Mouse (Mus musculus) CH12.LX (cell line): ENCODE measurements around the gene Rps27rt. TPM values are rescaled to one million over a fixed set of nuclear protein-coding genes. Genes with fewer than 3 reads are reported as not detected.
A peak's percentile ranks its signal among the peaks of the same experiment; 100 is the strongest.

Experiments
- DNase-seq: peaks from one replicate; pipeline ENCODE4 v3.0.0-alpha.2; 2013; ENCODE audit errors: extremely low read depth
- H3K27ac ChIP-seq: 2 replicates; pipeline ENCODE4 v1.5.1; 2012; ENCODE audit warnings: low read depth, mild to moderate bottlenecking, control low read depth, moderate library complexity; ENCODE audit not compliant: insufficient read depth
- H3K27me3 ChIP-seq: replicated peaks from 2 replicates; pipeline ENCODE3; 2012; ENCODE audit warnings: inconsistent platforms
- H3K36me3 ChIP-seq, 2 experiments: replicated peaks in 1 of 2; 2 replicates each; pipeline versions ENCODE3 to v1.6.1; 2012; ENCODE audit warnings: inconsistent platforms in 1 of 2, low read length in 1 of 2, mild to moderate bottlenecking in 1 of 2, mixed read lengths in 1 of 2, moderate library complexity in 1 of 2; ENCODE audit not compliant: control insufficient read depth in 1 of 2, insufficient read depth in 1 of 2
- H3K4me1 ChIP-seq, 2 experiments: 2 replicates each; pipeline ENCODE4 v1.6.1; 2012; ENCODE audit warnings: inconsistent platforms in 1 of 2, moderate library complexity in 1 of 2; ENCODE audit not compliant: insufficient read depth in 2 of 2, control insufficient read depth in 1 of 2
- H3K4me2 ChIP-seq: 2 replicates; pipeline ENCODE4 v1.6.1; 2012; ENCODE audit warnings: low read depth, mild to moderate bottlenecking, control low read depth; ENCODE audit not compliant: poor library complexity, insufficient read depth, severe bottlenecking
- H3K4me3 ChIP-seq, 3 experiments: fragments of 150-350 bp in 1 of 3; sonication (generic) in 1 of 3; replicated peaks in 1 of 3; 2 replicates each; pipeline versions ENCODE3 to v1.5.1; 2011 to 2012; ENCODE audit warnings: low read depth in 2 of 3, low read length in 2 of 3, mild to moderate bottlenecking in 2 of 3, moderate library complexity in 2 of 3, control low read depth in 1 of 3, improper control_type of control experiment in 1 of 3, inconsistent platforms in 1 of 3, mixed read lengths in 1 of 3; ENCODE audit not compliant: poor library complexity in 1 of 3
- H3K79me2 ChIP-seq: replicated peaks from 2 replicates; pipeline ENCODE4 v1.6.1; 2012; ENCODE audit warnings: mild to moderate bottlenecking, moderate library complexity; ENCODE audit not compliant: control insufficient read depth, poor library complexity, insufficient read depth, severe bottlenecking; ENCODE audit errors: extremely low read depth
- H3K9ac ChIP-seq: 2 replicates; pipeline ENCODE4 v1.6.1; 2012; ENCODE audit warnings: low read depth, mild to moderate bottlenecking, control low read depth, moderate library complexity; ENCODE audit not compliant: insufficient read depth
- H3K9me3 ChIP-seq: replicated peaks from 2 replicates; pipeline ENCODE3; 2012; ENCODE audit warnings: low read length, inconsistent platforms, mixed read lengths
- E2F4 ChIP-seq: IDR thresholded peaks from 2 replicates; pipeline ENCODE4 v1.6.1; 2011; ENCODE audit warnings: low read depth, low read length, improper control_type of control experiment; ENCODE audit not compliant: insufficient replicate concordance
- ETS1 ChIP-seq: conservative IDR thresholded peaks from 2 replicates; pipeline ENCODE4 v1.6.1; 2012; ENCODE audit warnings: low read depth, mild to moderate bottlenecking, inconsistent platforms, low read length, improper control_type of control experiment, moderate library complexity
- GABPA ChIP-seq: IDR thresholded peaks from 2 replicates; pipeline ENCODE4 v1.6.1; 2012; ENCODE audit warnings: low read depth, low read length, improper control_type of control experiment, inconsistent platforms; ENCODE audit not compliant: insufficient replicate concordance
- JUND ChIP-seq: conservative IDR thresholded peaks from 2 replicates; pipeline ENCODE4 v1.6.1; 2011; ENCODE audit warnings: low read depth, low read length, improper control_type of control experiment
- KAT2A ChIP-seq: IDR thresholded peaks from 2 replicates; pipeline ENCODE4 v1.6.1; 2012; ENCODE audit warnings: low read length, improper control_type of control experiment, inconsistent platforms; ENCODE audit not compliant: insufficient replicate concordance
- MAFK ChIP-seq: IDR thresholded peaks from 2 replicates; pipeline ENCODE4 v1.6.1; 2011; ENCODE audit warnings: low read length, improper control_type of control experiment; ENCODE audit not compliant: insufficient replicate concordance
- MAX ChIP-seq: IDR thresholded peaks from 2 replicates; pipeline ENCODE4 v1.6.1; 2011; ENCODE audit warnings: low read length, improper control_type of control experiment
- MAZ ChIP-seq: IDR thresholded peaks from 2 replicates; pipeline ENCODE4 v1.6.1; 2012; ENCODE audit warnings: low read depth, mild to moderate bottlenecking, inconsistent platforms, low read length, improper control_type of control experiment, moderate library complexity
- MEF2A ChIP-seq: IDR thresholded peaks from 2 replicates; pipeline ENCODE4 v1.6.1; 2014; ENCODE audit warnings: low read depth, mild to moderate bottlenecking, inconsistent platforms, low read length, improper control_type of control experiment, borderline replicate concordance
- MYC ChIP-seq: IDR thresholded peaks from 2 replicates; pipeline ENCODE4 v1.6.1; 2011; ENCODE audit warnings: low read depth, mild to moderate bottlenecking, improper control_type of control experiment, low read length
- RAD21 ChIP-seq: IDR thresholded peaks from 2 replicates; pipeline ENCODE4 v1.6.1; 2011; ENCODE audit warnings: low read depth, mild to moderate bottlenecking, low read length, improper control_type of control experiment, moderate library complexity
- RCOR1 ChIP-seq: conservative IDR thresholded peaks from 2 replicates; pipeline ENCODE4 v1.6.1; 2012; ENCODE audit warnings: low read depth, mild to moderate bottlenecking, inconsistent platforms, low read length, improper control_type of control experiment
- SIN3A ChIP-seq: IDR thresholded peaks from 2 replicates; pipeline ENCODE4 v1.6.1; 2012; ENCODE audit warnings: low read length, improper control_type of control experiment, inconsistent platforms
- TBP ChIP-seq: conservative IDR thresholded peaks from 2 replicates; pipeline ENCODE4 v1.6.1; 2011; ENCODE audit warnings: low read depth, low read length, improper control_type of control experiment
- TCF12 ChIP-seq: IDR thresholded peaks from 2 replicates; pipeline ENCODE4 v1.6.1; 2014; ENCODE audit warnings: low read depth, mild to moderate bottlenecking, inconsistent platforms, low read length, improper control_type of control experiment
- UBTF ChIP-seq: IDR thresholded peaks from 2 replicates; pipeline ENCODE4 v1.6.1; 2012; ENCODE audit warnings: low read depth, mild to moderate bottlenecking, inconsistent platforms, low read length, improper control_type of control experiment, moderate library complexity
- USF2 ChIP-seq: conservative IDR thresholded peaks from 2 replicates; pipeline ENCODE4 v1.6.1; 2011; ENCODE audit warnings: low read depth, low read length, improper control_type of control experiment
- ZKSCAN1 ChIP-seq: IDR thresholded peaks from 2 replicates; pipeline ENCODE4 v1.6.1; 2012; ENCODE audit warnings: low read depth, inconsistent platforms, low read length, improper control_type of control experiment, borderline replicate concordance
- ZMIZ1 ChIP-seq: IDR thresholded peaks from 2 replicates; pipeline ENCODE4 v1.6.1; 2012; ENCODE audit warnings: low read depth, mild to moderate bottlenecking, inconsistent platforms, low read length, improper control_type of control experiment
- ZNF384 ChIP-seq: IDR thresholded peaks from 2 replicates; pipeline ENCODE4 v1.6.1; 2012; ENCODE audit warnings: low read depth, low read length, improper control_type of control experiment, inconsistent platforms
- dilution Hi-C: fragments of 300-500 bp; cut with MboI; formaldehyde crosslinking; loops from 2 replicates; pipeline ENCODE4 v1.14.3; 2020; ENCODE audit warnings: low sequenced_read_pairs; ENCODE audit not compliant: extremely low pct_unique_long_range_greater_than_20kb, extremely low pct_ligation_motif_present
- in situ Hi-C: fragments of 300-500 bp; cut with MboI; formaldehyde crosslinking; loops from 3 replicates; pipeline ENCODE4 v1.14.3; 2019; ENCODE audit warnings: low sequenced_read_pairs, low pct_ligation_motif_present, low pct_unique_long_range_greater_than_20kb, mixed read lengths
- polyA plus RNA-seq: library from polyadenylated mRNA; unstranded; fragments of >175 nt; gene quantifications from 2 replicates; pipeline ENCODE4 v1.2.1, GENCODE M21; 2012; ENCODE audit warnings: low read depth; ENCODE audit not compliant: insufficient read length
- total RNA-seq, 2 experiments: library from RNA; depleted of rRNA; stranded (reverse); fragments of 300-350 nt in 1 of 2; fragments of >200 nt in 1 of 2; gene quantifications; 2 replicates each; pipeline ENCODE4 v1.2.3; 2012 to 2014

Gene Rps27rt
- total and polyA plus RNA-seq, 3 experiments = 107 to 455 (median 180) TPM

DNA sequence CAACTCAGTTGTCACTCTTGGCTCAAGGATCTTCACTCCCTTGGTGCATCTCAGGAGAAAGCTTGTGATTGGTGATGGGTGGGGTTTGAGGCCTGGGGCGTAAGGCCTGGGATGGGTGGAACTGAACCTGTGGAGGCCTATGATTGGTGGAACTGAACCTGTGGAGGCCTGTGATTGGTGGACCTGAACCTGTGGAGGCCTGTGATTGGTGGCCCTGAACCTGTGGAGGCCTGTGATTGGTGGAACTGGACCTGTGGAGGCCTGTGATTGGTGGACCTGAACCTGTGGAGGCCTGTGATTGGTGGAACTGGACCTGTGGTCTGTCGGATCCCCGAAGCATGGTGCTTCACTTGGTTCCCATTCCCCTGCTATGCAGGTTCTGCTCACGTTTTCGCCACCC lies 3.2 kb upstream of the Rps27rt start:
- H3K9me3 ChIP-seq = no peaks in the 10 kb centered on the region
- H3K4me2 ChIP-seq = no peak overlapping the region
- no peaks in the 10 kb centered on the region for H3K36me3 ChIP-seq
- peak; percentile 3 for DNase-seq
- peaks cover 4% of the 10 kb centered on the region for H3K27me3 ChIP-seq
- no peak overlapping the region for H3K27ac ChIP-seq
- H3K79me2 ChIP-seq = no peaks in the 10 kb centered on the region
- TF ChIP-seq ZNF384 (no peak), JUND (no peak), ETS1 (no peak), TCF12 (no peak), TBP (no peak), MEF2A (no peak), ZKSCAN1 (no peak), USF2 (no peak), ZMIZ1 (no peak), RCOR1 (no peak), UBTF (no peak), KAT2A (no peak), RAD21 (no peak), SIN3A (no peak), E2F4 (no peak), GABPA (no peak), MAZ (no peak), MAFK (no peak)
- in situ Hi-C loops (no loop called here), dilution Hi-C loops (no loop called here)
- H3K9ac ChIP-seq = no peak overlapping the region
- H3K4me1 ChIP-seq = peaks cover 0 to 4% of the 10 kb centered on the region in 2 experiments; a peak in 1 of 4 replicates
- no peak overlapping the region for H3K4me3 ChIP-seq

DNA sequence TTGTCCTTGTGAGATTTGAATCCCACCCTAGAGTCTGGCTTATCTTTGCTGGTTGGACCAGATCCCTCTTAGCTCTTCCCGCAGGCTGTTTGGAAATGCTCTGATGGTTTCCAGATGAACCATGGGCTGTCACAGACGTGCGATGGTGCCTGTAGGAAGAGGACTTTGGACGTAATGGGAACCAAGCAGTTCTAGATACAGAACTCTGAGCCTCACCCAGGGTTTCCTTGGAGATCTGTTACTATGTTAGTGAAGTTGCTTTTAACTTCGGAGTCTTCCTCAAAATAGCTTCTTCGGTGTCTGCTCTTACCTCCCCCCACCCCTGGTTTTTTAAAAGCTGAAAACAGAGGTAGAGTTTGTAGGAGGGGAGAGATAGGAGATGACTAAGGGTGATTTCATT lies 2.6 kb downstream of the Rps27rt start:
- H3K27me3 ChIP-seq = peaks cover 51% of the 10 kb centered on the region
- no peak for TF ChIP-seq MYC
- no peak for TF ChIP-seq MAX
- no peak overlapping the region for H3K9ac ChIP-seq
- dilution Hi-C loops (no loop called here), in situ Hi-C loops (no loop called here)
- H3K9me3 ChIP-seq = peaks cover 4% of the 10 kb centered on the region
- no peak overlapping the region for H3K27ac ChIP-seq
- no peak overlapping the region for H3K4me2 ChIP-seq
- DNase-seq = no peak
- H3K4me1 ChIP-seq = peaks cover 0 to 6% of the 10 kb centered on the region in 2 experiments; a peak in 2 of 4 replicates
- H3K4me3 ChIP-seq = no peak overlapping the region
- no peaks in the 10 kb centered on the region for H3K36me3 ChIP-seq
- no peaks in the 10 kb centered on the region for H3K79me2 ChIP-seq
